Mouse (Mus musculus): Measurements from ENCODE around the gene Gm3854. TPM values are rescaled to one million over a fixed set of nuclear protein-coding genes. Genes with fewer than 3 reads are reported as not detected.
"Not testable (repeated sequence)": the region's sequence is repeated elsewhere in the genome, so short reads cannot be mapped to it uniquely, and the experiment has no call there.

Gene Gm3854
- total RNA-seq (2021): 1 to 10 TPM; 4.8 to 5.4 TPM
- long read RNA-seq, experiment 1, partial matches to known transcripts: 0 of 1 reads
- long read RNA-seq, experiment 1, other reads (novel, unspliced or antisense): 0 of 1 reads
- long read RNA-seq, experiment 2, partial matches to known transcripts: 0 of 1 reads
- long read RNA-seq, experiment 2, other reads (novel, unspliced or antisense): 1 of 1 reads

DNA sequence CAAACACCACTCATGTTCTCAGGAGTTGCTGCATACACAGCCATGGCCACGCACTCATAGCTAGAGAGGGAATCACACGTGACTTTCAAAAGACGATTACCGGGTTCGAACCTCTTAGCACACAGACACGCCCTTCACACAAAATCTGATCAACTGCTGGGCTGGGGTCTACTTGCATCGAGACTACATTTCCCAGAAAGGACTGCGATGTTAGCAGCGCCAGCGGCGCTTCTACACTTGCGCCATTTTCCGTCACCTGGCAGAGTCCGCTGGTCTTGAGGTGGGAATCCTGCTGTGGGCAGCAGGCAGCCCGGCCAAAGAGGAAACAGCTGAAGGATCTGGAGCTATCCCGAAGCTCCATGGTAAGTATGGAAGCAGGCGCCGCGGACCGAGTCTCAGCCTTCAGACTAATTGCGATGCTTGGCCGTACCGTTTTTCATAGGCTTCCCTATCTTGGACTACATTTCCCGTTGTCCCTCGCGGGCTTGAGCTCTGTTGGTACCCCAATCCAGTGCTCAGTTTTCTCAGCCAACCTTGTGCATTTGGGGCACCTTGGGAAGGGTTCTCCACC lies at the start of gene Gm3854:
Gene Gm3854 (plus strand): TSS at position 259 of the 571 bp plus-strand sequence.
- DNase-seq (ENCODE audit: low spot score in 2 of 2): peak; percentile 71 to 86

DNA sequence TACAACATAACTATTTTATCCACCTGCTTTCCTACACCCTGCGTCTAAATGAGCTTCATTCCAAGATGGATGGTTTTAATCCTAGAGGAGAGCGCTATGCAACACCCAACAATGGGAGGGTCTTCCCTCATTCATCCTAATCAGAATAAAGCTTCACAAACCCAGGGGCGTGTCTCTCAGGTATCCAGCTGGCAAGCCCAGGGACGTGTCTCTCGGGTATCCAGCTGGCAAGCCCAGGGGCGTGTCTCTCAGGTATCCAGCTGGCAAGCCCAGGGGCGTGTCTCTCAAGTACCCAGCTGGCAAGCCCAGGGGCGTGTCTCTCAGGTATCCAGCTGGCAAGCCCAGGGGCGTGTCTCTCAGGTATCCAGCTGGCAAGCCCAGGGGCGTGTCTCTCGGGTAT lies 42.8 kb upstream of the Gm3854 start:
- DNase-seq (ENCODE audit: low spot score in 2 of 2): not testable (repeated sequence)

DNA sequence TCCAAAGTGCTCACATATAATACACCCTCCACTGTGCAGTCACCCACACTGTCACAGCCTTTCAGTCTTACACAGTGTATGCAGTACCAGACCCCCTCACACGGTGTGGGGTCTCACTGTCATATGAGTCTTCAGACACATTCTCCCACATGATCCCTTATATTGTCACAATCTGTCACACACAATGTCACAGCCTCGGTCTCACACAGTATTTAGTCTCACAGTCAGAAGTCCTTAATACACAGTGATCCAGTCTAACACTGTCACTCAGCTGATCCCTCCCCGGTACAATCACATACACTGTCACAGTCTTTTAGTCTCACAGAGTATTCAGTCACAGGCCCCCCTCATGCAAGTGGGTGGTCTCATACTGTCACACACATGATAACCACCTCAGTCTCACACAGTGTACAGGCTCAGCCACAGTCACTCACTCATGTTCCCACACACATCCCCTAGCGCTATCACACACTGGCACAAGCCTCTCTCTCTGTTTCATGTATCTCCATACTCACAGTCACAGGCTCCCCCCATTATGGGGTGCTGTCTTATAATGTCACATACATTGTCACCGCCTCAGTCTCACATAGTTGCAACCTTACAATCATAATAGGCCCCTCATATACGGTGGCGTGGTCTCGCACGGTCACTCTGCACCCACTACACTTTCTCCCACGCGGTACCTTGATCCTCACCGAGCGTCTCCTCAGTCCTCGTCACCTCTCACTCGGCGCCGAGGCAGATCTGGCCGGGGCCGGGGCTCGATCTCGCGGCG lies 12.9 kb upstream of the Gm3854 start:
- peak; percentile 21 to 22 for DNase-seq (ENCODE audit: low spot score in 2 of 2)

DNA sequence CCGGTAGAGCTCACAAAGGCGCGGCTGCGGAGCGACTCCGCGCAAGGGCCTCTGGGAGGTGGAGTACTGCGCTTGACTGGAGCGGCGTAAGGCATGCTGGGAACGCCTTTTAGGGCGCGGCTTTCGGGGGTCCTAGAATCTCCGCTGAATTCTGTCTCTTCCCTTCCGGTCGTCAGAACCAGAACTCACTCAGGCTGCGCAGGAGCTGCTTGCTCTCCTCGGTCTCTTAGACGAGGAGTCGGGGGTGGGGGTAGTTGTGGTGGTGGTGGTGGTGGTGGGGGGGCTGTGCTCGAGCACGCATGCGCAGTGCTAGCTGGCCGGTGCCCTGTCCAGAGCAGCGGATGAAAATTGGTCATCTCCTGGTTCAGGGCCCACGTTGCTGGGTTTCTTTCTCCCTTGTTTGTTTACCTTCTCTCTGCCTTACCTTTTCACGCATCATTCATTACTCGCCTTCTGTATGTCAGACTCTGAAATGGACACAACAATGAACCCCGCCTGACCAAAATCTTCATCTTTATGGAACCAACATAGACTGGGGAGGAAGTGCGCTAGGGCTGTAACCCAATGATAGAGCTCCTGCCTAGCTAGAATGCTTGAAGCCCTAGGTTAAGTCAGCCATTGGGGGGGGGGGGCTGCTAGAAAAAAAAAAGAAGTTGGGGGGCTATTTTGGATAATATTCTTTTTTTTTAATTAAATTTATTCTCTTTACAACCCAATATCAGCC lies 12.2 kb upstream of the Gm3854 start, which contains the start of gene Zfp583:
Gene Zfp583 (minus strand): TSS at position 53 of the 724 bp plus-strand sequence.
- DNase-seq (ENCODE audit: low spot score in 2 of 2): peak; percentile 89 to 91

DNA sequence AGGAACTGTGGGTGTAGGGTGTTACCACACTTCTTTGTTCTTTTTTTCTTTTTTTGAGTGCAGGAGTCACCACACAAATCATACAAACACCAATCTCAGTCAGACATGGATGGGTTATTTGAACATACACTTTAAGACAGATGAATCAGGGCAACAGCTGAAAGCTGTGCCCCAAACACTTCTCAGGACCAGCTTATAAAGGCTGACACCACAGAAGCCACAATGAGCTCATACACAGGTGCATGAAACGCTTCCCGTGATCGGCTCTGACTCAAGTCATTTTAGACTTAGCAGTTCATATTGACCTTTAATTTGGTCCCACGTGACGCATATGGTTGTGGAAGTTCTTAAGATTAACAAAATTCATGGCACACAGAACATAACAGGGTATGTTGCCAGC lies 3.7 kb upstream of the Gm3854 start:
- DNase-seq (ENCODE audit: low spot score in 2 of 2): no peak

DNA sequence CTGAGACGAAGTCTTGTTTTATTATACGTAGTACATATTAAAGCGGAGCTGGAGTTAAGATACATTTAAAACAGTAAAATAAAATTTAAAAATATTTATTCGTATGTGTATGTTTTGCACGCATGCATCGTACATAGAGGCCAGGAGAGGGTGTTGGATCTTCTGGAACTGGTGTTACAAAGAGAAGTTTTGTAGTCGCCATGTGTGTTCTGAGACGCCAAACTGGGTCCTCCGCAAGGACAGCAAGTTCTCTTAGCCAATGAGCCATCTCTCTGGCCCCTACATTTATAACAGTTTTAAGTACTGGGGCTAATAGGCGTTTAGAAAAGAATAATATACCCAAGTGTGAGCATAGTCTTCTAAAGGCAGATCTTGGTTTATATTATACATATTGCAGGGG lies 565 bp downstream of the Gm3854 start:
- DNase-seq (ENCODE audit: low spot score in 2 of 2): no peak

DNA sequence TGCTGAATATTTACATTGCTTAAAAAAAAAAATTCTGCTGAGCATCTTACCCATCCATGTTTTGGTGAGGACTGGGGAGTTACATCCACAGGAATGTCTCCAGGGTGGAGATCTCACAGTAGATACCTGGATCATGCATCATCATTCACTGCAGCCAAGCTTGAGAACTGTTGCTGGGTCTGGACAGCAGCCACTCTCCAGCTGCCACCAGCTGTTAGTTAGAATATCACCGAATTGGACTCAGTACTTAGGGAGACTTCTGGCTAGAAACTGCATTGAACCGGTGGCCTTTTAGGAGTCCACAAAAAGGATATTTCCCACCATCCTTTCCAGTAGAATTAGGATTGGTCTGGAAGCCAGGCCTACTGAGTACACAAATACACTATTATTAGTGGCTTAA lies 14.6 kb downstream of the Gm3854 start:
- DNase-seq (ENCODE audit: low spot score in 2 of 2): no peak

DNA sequence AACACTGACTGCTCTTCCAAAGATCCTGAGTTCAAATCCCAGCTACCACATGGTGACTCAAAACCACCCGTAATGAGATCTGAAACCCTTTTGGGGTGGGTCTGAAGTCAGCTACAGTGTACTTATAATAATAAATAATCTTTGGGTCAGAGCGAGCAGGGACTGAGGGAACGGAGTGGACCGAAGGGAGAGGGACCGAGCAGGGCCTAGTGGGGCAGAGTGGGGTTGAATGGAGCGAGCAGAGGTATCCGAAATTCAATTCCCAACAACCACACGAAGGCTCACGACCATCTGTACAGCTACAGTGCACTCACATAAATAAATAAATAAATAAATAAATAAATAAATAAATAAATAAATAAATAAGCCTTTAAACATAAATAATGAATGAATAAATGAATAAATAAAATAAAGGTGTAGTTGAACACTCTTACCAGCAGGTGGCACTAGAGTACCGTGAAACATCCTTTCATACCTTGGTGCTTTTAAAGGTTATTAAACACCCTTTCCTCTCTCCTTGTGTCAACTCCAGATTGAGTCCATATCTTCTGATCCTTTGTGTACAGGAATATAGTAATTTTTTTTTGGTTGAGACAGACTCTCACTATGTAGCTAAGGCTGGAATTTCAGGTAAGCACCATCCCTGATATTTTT lies 15.5 kb downstream of the Gm3854 start:
- DNase-seq (ENCODE audit: low spot score in 2 of 2): peak in 1 of 2 experiments; percentile 17

DNA sequence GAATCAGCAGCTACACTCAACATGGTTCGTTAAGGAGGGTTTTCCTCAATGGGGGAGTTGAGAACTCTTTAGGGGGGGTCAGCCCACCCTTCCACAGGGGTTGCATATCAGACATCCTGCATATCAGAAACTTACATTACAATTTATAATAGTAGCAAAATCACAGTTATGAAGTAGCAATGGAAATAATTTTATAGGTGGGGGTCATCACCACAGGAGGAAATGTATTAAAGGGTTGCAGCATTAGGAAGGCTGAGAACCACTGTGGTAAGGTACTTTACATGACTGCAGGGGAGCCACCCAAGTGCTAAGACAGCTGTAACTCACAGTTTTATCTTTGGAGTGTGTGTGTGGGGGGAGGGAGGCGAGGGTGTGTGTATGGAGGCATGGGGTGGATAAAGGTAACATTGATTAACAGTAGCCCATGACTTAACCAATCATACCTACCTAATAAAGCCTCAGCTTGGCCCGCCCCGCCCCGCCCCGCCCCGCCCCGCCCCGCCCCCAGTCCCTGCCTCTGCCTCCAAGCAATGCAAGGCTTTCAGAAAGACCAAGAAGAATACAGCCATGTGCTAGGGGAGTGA lies 17.0 kb downstream of the Gm3854 start:
- no peak for DNase-seq (ENCODE audit: low spot score in 2 of 2)

DNA sequence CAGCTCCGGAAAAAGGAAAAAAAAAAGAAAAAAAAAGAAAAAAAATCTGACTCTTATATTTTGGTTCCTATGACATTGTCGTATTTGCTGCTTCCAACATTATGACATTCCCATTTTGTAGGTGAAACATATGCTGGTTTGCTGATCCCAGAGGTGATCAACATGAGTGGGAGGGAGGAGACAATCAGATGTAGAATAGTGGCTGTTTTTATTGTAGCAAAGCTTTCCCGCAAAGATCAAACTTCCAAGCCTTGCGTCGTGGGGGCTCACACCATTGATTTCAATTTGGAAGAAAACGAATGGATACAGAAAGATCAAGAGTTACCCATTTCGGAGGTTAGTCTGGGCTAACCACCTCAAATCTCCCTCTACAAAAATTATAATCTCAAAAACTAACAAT lies 18.2 kb downstream of the Gm3854 start:
- no peak for DNase-seq (ENCODE audit: low spot score in 2 of 2)

DNA sequence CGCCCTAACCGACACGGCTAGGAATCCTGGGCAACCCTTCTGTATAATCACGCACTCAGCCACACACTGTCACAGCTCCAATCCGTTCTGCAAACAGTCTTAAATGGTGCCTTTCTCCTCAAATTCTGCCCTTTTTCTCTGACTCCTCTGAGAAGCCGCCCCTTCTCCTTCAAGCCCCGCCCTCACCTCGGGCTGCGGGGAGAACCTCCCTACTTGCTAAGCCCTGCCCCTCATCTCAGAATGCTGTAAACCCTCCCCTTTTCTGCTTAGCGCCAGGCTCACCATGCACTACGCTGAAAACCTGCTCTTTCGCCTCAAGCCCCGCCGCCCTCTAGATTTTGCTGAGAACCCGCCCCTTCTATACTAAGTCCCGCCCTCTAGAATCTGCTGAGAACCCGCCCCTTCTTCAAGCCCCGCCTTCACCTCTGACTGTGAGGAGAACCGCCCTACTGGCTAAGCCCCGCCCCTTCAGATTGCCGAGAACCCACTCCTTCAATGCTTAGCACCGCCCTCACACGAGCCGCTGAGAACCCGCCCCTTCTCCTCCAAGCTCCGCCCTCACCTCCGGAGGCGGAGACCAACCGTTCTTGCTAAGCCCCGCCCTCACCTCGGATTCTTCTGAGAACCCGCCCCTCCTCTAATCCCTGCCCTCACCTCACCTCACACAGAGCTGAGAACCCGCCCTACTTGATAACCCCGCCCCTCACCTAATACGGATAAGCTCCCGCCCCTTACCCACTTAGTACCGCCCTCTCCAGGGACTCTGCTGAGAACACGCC lies 18.9 kb downstream of the Gm3854 start:
- peak; percentile 96 to 99 for DNase-seq (ENCODE audit: low spot score in 2 of 2)

DNA sequence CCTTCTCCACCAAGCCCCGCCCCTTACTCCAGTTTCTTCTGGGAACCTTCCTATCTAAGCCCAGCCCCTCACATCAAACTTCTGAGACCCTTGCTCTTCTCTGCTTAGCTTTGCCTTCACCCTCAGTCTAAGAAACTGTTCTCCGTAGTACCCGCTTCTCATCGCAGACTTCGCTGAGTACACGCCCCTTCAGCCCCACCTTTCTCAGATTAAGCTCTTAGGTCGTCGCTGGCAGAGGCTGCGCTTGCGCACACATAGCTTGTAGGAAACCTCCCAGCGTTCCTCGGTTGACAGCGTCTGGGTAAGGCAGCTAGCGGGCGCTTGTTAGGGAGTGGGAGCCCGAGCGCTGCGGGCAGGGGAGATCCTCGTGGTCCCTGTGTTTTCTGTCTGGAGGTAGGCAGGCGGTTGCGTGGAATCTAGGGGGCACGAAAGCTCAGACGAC lies 19.5 kb downstream of the Gm3854 start, which contains the start of gene Zfp78:
Gene Zfp78 (plus strand): TSS at position 234 of the 442 bp plus-strand sequence.
- peak; percentile 78 to 86 for DNase-seq (ENCODE audit: low spot score in 2 of 2)

DNA sequence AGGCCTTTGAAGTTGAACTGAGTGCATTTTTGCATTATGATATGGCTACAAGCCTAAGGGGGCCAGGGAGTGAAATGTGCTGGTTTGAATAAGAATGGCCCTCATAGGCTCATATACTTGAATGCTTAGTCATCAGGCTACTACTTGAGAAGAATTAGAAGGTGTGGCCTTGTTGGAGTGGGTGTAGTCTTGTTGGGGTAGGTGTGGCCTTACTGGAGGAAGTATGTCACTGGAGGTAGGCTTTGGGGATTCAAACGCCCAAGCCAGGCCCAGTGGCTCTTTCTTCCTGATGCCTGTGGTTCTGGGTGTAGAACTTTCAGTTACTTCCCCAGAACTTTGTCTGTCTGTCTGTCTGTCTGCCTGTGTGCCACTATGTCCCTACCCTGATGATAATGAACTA lies 21.2 kb downstream of the Gm3854 start:
- no peak for DNase-seq (ENCODE audit: low spot score in 2 of 2)

DNA sequence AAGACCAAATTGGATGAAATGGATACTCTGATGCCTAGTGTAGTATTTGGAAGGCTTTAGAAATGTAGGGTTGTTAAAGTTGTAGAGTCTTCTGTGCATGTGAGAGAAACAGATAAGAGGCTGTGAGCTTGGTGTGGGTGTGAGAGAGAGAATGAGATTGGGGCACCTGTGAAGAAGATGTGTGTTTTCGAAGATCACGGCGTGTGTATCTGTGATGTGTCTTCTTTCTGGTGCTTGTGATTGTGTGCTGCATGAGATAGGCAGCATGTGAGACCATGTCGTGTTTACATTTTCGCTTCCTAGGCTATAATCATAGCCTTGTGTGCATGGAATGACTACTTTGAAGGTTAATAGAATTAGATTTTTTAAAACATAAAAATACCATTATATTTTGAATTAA lies 23.6 kb downstream of the Gm3854 start:
- DNase-seq (ENCODE audit: low spot score in 2 of 2): no peak

DNA sequence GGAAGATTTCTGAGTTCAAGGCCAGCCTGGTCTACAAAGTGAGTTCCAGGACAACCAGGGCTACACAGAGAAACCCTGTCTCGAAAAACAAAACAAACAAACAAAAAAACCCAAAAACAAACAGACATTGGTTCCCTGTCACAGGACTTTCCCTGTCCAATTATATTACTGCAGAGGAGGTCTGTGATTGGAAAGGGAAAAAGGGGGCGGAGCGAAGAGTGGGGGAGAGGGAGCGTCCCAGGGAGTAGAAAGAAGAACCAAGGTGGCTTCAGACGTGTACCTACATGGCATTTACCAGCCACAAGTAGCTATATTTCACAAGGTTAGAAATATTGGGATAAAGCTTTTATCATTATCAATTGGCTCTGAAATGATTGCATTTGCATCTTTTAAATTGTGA lies 24.6 kb downstream of the Gm3854 start:
- DNase-seq (ENCODE audit: low spot score in 2 of 2): not testable (repeated sequence)

DNA sequence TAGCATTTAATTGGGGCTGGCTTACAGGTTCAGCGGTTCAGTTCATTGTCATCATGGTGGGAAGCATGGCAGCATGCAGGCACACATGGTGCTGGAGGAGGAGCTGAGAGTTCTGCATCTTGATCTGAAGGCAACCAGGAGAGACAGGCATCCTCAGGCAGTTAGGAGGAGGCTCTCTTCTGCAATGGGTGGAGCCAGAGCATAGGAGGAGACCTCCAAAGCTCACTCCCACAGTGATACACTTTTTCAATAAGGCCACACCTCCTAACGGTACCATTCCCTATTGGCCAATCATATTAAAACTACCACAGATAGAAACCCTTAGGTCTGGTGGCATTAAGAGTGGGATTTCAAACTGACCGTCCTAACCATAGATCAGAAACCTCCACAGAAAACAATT lies 25.9 kb downstream of the Gm3854 start:
- no peak for DNase-seq (ENCODE audit: low spot score in 2 of 2)

DNA sequence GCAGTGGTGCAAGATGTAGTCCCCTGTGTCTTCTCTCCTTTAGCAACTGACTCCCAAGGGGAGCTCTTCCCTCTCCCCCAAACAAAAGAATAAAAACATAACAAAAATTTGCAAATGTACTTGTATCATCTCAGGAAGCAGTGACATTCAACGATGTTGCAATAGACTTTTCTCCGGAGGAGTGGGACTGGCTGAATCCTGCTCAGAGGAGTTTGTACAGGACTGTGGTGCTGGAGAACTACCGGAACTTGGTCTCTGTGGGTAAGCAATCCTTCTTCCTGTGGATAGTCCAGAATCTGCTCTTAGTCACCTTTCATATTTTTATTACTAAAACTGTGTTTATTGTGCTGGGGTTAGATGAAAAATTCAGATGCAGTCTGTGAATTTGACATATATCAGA lies 29.4 kb downstream of the Gm3854 start:
- DNase-seq (ENCODE audit: low spot score in 2 of 2): no peak

DNA sequence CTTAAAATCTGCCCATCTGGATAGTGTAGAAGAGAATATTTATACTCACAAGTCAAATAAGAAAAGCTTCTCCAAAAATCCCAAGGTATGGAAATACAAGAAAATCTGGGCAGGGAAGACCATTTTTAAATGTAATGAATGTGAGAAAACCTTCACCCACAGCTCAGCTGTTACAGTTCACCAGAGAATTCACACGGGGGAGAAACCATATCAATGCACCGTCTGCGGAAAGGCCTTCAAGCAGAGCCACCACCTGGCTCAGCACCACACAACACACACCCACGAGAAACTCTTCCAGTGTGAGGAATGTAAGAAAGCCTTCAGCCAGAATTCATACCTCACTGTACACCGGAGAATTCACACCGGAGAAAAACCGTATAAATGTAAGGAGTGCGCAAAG lies 34.9 kb downstream of the Gm3854 start:
- peak; percentile 53 to 73 for DNase-seq (ENCODE audit: low spot score in 2 of 2)

DNA sequence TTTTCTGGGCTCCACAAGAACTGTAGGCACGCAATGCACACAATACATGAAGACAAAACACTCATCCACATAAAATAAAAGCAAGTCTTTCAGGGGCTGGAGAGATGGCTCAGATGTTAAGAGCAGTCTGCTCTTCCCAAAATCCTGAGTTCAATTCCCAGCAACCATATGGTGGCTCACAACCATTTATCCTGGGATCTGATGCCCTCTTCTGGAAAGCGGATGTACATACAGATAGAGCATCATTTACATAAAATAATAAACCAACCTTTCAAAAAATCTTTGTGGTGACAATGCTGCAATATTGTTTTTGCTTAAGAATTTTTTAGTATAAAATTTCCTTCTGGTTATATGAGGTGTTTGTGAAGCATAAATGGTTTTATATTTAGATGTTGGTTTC lies 37.9 kb downstream of the Gm3854 start:
- no peak for DNase-seq (ENCODE audit: low spot score in 2 of 2)

DNA sequence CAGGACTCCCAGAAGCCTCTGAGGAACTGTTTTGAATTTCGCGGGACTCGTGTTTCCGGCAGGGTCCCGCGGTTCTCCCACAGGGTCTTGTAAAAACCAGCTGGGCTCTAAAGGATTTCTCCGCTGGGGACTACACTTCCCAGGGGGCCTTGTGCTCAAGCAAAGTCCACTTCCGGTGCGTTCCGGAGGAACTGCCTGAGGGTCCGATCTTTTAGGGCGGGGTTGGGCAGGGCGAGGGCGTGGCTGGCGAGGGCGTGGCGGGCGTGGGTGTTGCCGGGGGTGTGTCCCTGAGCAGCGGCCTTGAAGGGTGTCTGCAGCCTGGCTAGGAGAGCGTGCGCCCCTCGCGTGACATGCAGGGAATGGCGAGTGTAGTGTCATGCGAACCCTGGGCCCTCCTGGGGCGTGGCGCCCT lies 39.5 kb downstream of the Gm3854 start, which contains the start of gene Zfp28:
Gene Zfp28 (plus strand): TSS at position 252 of the 412 bp plus-strand sequence.
- DNase-seq (ENCODE audit: low spot score in 2 of 2): peak; percentile 87 to 89

Data from left cerebral cortex, adult 18-20 months (tissue).